Mouse (Mus musculus): Measurements from ENCODE around the gene Siglecg.

Gene Siglecg

GRCm38 (mm10) chr7:43442684-43443083 is 34.7 kb downstream of the Siglecg start:
- no peak for DNase-seq (ENCODE audit: low spot score)

DNA sequence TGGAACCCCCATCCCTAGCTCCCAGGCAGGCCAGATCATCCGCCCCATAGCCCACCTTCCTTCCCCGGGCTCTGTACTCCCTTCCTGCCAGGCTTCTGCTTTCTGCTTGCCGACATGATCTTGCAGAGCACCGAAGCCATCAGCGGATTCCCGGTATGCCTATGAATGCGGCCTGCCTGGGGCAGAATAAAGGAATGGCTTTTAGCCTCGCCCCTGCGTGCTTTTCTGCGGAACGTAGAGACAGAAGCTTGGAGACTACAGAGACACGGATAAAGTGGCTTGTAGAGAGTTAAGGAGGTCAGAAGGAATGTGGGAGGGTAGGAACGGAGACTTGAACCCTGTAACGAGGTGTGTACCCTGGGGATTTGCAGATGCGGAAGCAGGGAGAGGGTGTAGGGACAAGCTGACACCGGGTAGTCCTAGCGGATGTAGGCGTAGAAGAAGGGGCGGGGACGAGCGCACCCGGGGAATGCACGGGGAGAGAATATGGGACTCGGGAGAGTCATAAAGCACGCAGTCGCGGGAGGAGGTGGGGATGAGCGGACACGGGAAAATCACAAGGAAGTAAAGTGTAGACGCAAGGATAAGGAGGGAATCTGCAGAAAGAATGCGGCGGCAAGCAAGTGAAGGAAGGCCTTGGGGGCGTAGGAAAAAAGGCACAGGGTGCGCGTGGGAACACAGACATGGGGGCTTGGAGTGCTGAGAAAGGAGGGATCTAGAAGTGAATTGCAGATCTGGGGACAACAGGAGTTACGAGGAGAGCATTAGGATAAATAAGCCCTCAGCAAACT is 35.3 kb downstream of the Siglecg start:
- DNase-seq (ENCODE audit: low spot score): peak; percentile 90

DNA sequence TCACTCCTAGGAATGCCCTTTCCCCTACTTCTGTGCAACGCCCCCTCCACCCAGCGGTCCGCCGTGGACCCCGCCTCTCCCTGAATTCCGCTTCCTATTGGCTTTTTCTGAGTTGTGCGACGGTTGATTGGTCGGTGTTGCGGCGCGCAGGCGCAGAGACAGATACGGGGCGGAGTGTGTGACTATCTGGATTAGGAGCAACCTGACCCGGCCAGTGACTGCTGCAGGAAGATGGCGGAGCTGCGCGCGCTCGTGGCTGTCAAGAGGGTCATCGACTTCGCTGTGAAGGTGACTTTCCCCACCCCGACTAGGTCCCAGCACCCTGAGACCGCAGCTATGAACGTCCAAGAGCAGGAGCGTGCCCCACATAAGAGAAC is 35.9 kb downstream of the Siglecg start, which contains the start of the genes Etfb and Gm45233:
TSS of gene Etfb (plus strand) at position 167 of the 377 bp plus-strand sequence.
TSS of gene Gm45233 (plus strand) at position 212 of the 377 bp plus-strand sequence.
- peak; percentile 98 for DNase-seq (ENCODE audit: low spot score)

- DNase-seq (ENCODE audit: low spot score): peak; percentile 23
These were observed 39.8 kb downstream of the Siglecg start for GRCm38 (mm10) chr7:43447801-43448200.

DNA sequence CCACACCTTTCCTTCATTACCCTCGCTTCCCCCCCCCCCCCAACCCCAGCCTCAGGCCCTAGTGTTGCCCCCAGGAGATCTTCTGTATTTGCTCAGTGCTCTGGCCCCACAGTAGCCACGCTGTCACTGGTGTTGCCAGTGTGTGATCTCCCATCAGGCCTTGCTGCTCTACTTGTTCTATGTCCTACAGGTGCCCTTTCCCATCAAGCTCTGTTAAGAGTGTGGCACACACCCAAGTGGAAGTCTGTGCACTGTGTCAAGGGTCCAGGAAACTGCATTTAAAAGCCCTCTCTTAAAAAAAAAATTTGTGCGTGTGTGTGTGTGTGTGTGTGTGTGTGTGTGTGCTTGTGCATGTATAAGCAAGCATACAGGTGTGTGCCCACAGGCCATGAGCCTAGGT is 40.2 kb downstream of the Siglecg start:
- peak; percentile 36 for DNase-seq (ENCODE audit: low spot score)

GRCm38 (mm10) chr7:43449811-43450210 is 41.8 kb downstream of the Siglecg start:
- DNase-seq (ENCODE audit: low spot score): no peak

GRCm38 (mm10) chr7:43451726-43452125 is 43.7 kb downstream of the Siglecg start:
- DNase-seq (ENCODE audit: low spot score): no peak

DNA sequence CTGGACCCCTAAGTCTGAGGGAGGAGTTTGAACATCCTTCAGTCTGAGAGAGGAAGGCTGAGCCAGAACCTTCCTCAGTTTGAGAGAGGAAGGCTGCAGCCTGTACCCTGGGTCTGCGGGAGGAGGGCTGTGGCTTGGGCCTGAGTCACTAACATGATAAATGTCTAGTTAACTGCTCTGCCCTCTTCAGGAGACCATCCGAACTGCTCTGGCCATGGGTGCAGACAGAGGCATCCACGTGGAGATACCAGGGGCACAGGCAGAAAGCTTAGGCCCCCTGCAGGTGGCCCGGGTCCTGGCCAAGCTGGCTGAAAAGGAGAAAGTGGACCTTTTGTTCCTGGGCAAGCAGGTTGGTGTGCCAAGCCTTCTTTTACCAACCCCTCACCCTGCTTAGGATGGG is 44.6 kb downstream of the Siglecg start:
- no peak for DNase-seq (ENCODE audit: low spot score)

DNA sequence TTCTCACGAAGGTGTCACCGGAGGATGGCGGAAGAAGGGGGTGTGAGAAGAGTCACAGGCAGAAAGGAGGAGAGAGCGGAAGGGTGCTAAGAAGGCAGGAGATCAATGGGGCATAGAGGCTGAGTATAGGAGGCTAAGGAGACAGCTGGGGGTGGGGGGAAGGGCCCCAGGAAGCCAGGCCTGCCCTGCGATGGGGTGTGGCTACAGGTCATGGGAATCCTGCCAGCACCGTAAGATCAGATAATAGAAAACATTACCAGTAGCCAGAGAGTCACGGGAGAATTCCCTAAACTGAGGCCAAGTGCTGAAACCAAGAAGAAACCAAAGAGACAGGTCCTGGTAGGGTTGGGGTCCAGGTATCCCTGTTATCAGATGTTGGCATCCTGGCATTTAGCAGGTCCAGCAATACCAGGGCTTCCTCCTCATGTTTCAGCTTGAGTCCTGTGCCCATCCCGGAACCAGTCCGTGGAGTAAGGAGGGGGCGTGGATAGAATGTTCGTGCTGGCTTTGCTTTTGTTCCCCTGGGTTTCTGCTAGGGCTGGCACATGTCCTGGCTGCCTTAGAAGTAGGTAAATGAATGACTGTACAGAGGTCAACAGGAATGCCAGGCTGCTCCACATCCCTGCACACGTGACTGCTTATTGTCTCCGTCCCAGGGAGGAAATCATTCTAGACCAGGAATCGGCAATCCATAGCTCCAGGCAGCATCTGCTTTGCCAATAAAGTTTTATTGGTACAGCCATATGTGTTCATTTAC is 45.8 kb downstream of the Siglecg start:
- DNase-seq (ENCODE audit: low spot score): peak; percentile 43

- DNase-seq (ENCODE audit: low spot score): peak; percentile 21
These were observed 46.4 kb downstream of the Siglecg start for GRCm38 (mm10) chr7:43454371-43454770.

GRCm38 (mm10) chr7:43462851-43463250 is 54.8 kb downstream of the Siglecg start, which contains the start of gene Vsig10l:
Vsig10l (plus strand) TSS chr7:43463151.
- no peak for DNase-seq (ENCODE audit: low spot score)

DNA sequence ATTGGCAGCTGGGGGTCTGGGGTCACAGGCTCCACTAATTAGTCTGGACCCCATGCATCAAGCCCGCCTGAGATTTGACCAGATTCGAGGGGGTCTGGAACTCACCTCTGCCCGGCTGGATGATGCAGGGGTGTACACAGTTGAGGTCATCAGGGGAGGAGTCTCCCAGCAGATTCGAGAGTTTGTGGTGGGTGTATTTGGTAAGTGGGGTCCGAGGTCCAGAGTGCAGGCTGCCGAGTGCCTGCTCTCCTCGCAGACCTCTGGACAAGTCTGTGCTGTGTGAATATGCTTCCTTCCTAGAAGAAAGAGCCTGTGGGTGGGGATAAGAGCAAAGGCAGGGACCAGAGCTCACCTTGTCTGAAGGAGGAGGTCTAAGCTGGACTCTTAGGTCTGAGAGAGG is 56.0 kb downstream of the Siglecg start:
- DNase-seq (ENCODE audit: low spot score): no peak

DNA sequence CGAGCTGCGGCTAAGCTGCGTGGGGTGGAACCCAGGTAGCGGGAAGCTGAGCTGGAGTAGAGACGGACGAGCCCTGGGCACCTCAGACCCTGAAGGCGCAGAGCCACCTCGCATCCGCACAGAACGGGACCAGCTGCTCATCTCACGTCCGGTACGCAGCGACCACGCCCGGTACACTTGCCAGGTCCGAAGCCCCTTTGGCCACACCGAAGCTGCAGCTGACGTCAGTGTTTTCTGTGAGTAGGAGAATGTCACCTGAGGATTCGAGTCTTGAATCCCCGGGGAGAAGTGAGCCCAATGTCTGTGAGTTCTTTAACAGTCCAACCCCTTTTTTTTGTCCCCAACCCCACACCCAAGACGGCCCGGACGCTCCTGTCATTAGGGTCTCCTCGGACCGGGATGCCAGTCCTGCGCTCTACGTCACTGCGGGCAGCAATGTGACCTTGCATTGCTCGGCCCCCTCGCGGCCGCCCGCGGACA is 56.9 kb downstream of the Siglecg start:
- DNase-seq (ENCODE audit: low spot score): peak; percentile 29

GRCm38 (mm10) chr7:43465344-43466098 is 57.5 kb downstream of the Siglecg start:
- peak; percentile 93 for DNase-seq (ENCODE audit: low spot score)

GRCm38 (mm10) chr7:43466099-43466694 is 58.2 kb downstream of the Siglecg start:
- peak; percentile 85 for DNase-seq (ENCODE audit: low spot score)
